Mouse (Mus musculus) small intestine, adult 2 months (tissue): Measurements from ENCODE around the gene Mdfi. TPM values are rescaled to one million over a fixed set of nuclear protein-coding genes. Genes with fewer than 3 reads are reported as not detected.

Source experiments
- H3K27ac ChIP-seq: fragments of 200-500 bp; 2 replicates; pipeline ENCODE4 v1.5.1; 2012; ENCODE audit warnings: low read depth, low read length, control low read depth, inconsistent platforms; ENCODE audit not compliant: insufficient read depth
- H3K27me3 ChIP-seq: fragments of 200-500 bp; 2 replicates; pipeline ENCODE4 v1.6.1; 2012; ENCODE audit warnings: mild to moderate bottlenecking, moderate library complexity, low read length, inconsistent platforms; ENCODE audit not compliant: control insufficient read depth, insufficient read depth
- H3K36me3 ChIP-seq: fragments of 200-500 bp; 2 replicates; pipeline ENCODE4 v1.6.1; 2012; ENCODE audit warnings: mild to moderate bottlenecking, low read length, control low read depth, inconsistent platforms; ENCODE audit not compliant: control insufficient read depth, insufficient read depth
- H3K4me1 ChIP-seq: fragments of 200-500 bp; 2 replicates; pipeline ENCODE4 v1.6.1; 2012; ENCODE audit warnings: low read length, inconsistent platforms, mixed read lengths; ENCODE audit not compliant: control insufficient read depth, insufficient read depth, insufficient read length
- H3K4me3 ChIP-seq: fragments of 200-500 bp; 2 replicates; pipeline ENCODE4 v1.5.1; 2012; ENCODE audit warnings: low read depth, mild to moderate bottlenecking, control low read depth, inconsistent platforms, low read length, moderate library complexity
- CTCF ChIP-seq: fragments of 200-500 bp; IDR thresholded peaks from 2 replicates; pipeline ENCODE4 v1.5.1; 2012; ENCODE audit warnings: low read depth, mild to moderate bottlenecking, control low read depth, inconsistent platforms, low read length, moderate library complexity, mixed read lengths; ENCODE audit not compliant: insufficient replicate concordance, insufficient read length; ENCODE audit errors: extremely low read depth
- POLR2A ChIP-seq: fragments of 200-500 bp; IDR thresholded peaks from 2 replicates; pipeline ENCODE4 v1.6.1; 2012; ENCODE audit warnings: low read depth, mild to moderate bottlenecking, control low read depth, inconsistent platforms, low read length, moderate library complexity
- WGBS: fragments of 180-500 bp; shearing (Covaris S2); methylation state at CpG from one replicate; pipeline ENCODE4 v1.1.7; 2018; 5-methylcytosine and 5-hydroxymethylcytosine counted together
- polyA plus RNA-seq: library from polyadenylated mRNA; depleted of rRNA; stranded (reverse); fragments of >200 nt; gene quantifications from 2 replicates; pipeline ENCODE4 v1.2.3, GENCODE M21; 2012

Gene Mdfi
- polyA plus RNA-seq, 1 experiment = 7.3 TPM

- H3K27ac ChIP-seq = no peak overlapping the region
- TF ChIP-seq POLR2A (no peak), CTCF (no peak)
- no peaks in the 10 kb centered on the region for H3K27me3 ChIP-seq
- H3K36me3 ChIP-seq = no peaks in the 10 kb centered on the region
- no peak overlapping the region for H3K4me3 ChIP-seq
- WGBS = 42% methylated on average over 5 of the region's 5 CpGs
- H3K4me1 ChIP-seq = no peaks in the 10 kb centered on the region
Observed at GRCm38 (mm10) chr17:47813616-47814015, 20.9 kb downstream of the Mdfi start.

GRCm38 (mm10) chr17:47812200-47812599, 22.3 kb downstream of the Mdfi start:
- Histone ChIP-seq H3K4me3 (no peak overlapping the region), H3K27me3 (no peaks in the 10 kb centered on the region), H3K27ac (no peak overlapping the region), H3K36me3 (no peaks in the 10 kb centered on the region), H3K4me1 (no peaks in the 10 kb centered on the region)
- 88% methylated on average over 6 of the region's 6 CpGs for WGBS
- TF ChIP-seq CTCF = no peak
- no peak for TF ChIP-seq POLR2A

GRCm38 (mm10) chr17:47811265-47811800, 23.2 kb downstream of the Mdfi start:
- no peaks in the 10 kb centered on the region for H3K36me3 ChIP-seq
- H3K4me3 ChIP-seq = no peak overlapping the region
- H3K27me3 ChIP-seq = no peaks in the 10 kb centered on the region
- no peaks in the 10 kb centered on the region for H3K4me1 ChIP-seq
- TF ChIP-seq CTCF (no peak), POLR2A (no peak)
- 74% methylated on average over 15 of the region's 15 CpGs for WGBS
- H3K27ac ChIP-seq = no peak overlapping the region

- H3K4me3 ChIP-seq = no peak overlapping the region
- H3K4me1 ChIP-seq = peaks cover 2% of the 10 kb centered on the region; the same call in 1 of the 2 replicates
- no peak overlapping the region for H3K27ac ChIP-seq
- no peaks in the 10 kb centered on the region for H3K36me3 ChIP-seq
- WGBS = 75% methylated on average over 9 of the region's 9 CpGs
- TF ChIP-seq POLR2A = no peak
- no peak for TF ChIP-seq CTCF
- no peaks in the 10 kb centered on the region for H3K27me3 ChIP-seq
Observed at GRCm38 (mm10) chr17:47806230-47806629, 28.3 kb downstream of the Mdfi start.

- H3K4me3 ChIP-seq = no peak overlapping the region
- H3K4me1 ChIP-seq = peaks cover 2% of the 10 kb centered on the region; the same call in 1 of the 2 replicates
- no peak overlapping the region for H3K27ac ChIP-seq
- H3K27me3 ChIP-seq = no peaks in the 10 kb centered on the region
- TF ChIP-seq POLR2A (no peak), CTCF (no peak)
- H3K36me3 ChIP-seq = no peaks in the 10 kb centered on the region
- 42% methylated on average over 13 of the region's 13 CpGs for WGBS
Observed at GRCm38 (mm10) chr17:47805047-47805835, 29.2 kb downstream of the Mdfi start.

GRCm38 (mm10) chr17:47803662-47804061, 30.8 kb downstream of the Mdfi start:
- Histone ChIP-seq H3K27me3 (no peaks in the 10 kb centered on the region), H3K36me3 (no peaks in the 10 kb centered on the region), H3K4me1 (peaks cover 2% of the 10 kb centered on the region; the same call in 1 of the 2 replicates), H3K4me3 (no peak overlapping the region), H3K27ac (no peak overlapping the region)
- no peak for TF ChIP-seq CTCF
- TF ChIP-seq POLR2A = no peak
- WGBS = 94% methylated on average over 4 of the region's 4 CpGs

- no peaks in the 10 kb centered on the region for H3K36me3 ChIP-seq
- no peak overlapping the region for H3K4me3 ChIP-seq
- TF ChIP-seq CTCF = no peak
- no peak for TF ChIP-seq POLR2A
- peaks cover 2% of the 10 kb centered on the region; the same call in 1 of the 2 replicates for H3K4me1 ChIP-seq
- no peak overlapping the region for H3K27ac ChIP-seq
- WGBS = 36% methylated on average over 8 of the region's 8 CpGs
- no peaks in the 10 kb centered on the region for H3K27me3 ChIP-seq
Observed at GRCm38 (mm10) chr17:47802806-47803205, 31.7 kb downstream of the Mdfi start.

- Histone ChIP-seq H3K27ac (no peak overlapping the region), H3K36me3 (no peaks in the 10 kb centered on the region), H3K4me1 (no peaks in the 10 kb centered on the region), H3K27me3 (no peaks in the 10 kb centered on the region), H3K4me3 (no peak overlapping the region)
- 58% methylated on average over 9 of the region's 9 CpGs for WGBS
- no peak for TF ChIP-seq CTCF
- no peak for TF ChIP-seq POLR2A
Observed at GRCm38 (mm10) chr17:47797383-47797782, 37.1 kb downstream of the Mdfi start.
